Mouse (Mus musculus) embryonic facial prominence, embryonic 14.5 days (tissue): ENCODE measurements around the gene Atg10. TPM values are rescaled to one million over a fixed set of nuclear protein-coding genes. Genes with fewer than 3 reads are reported as not detected.
A peak's percentile ranks its signal among the peaks of the same experiment; 100 is the strongest.

Source experiments
- ATAC-seq: fragments of 200-750 bp; cut with Nextera tagmentation; 2 replicates; pipeline ENCODE4 v1.8.0; 2017; ENCODE audit warnings: low read depth, moderate number of reproducible peaks, moderate TSS enrichment
- DNase-seq: peaks from one replicate; pipeline ENCODE4 v3.0.0-alpha.2; 2015; ENCODE audit warnings: low spot score
- H3K27ac ChIP-seq: fragments of 300-500 bp; sonication (generic); replicated peaks from 2 replicates; pipeline ENCODE4 v1.5.1; 2014; ENCODE audit warnings: low read depth, mild to moderate bottlenecking, low read length, moderate library complexity
- H3K27me3 ChIP-seq: fragments of 300-500 bp; sonication (generic); replicated peaks from 2 replicates; pipeline ENCODE4 v1.6.1; 2014; ENCODE audit warnings: low read length; ENCODE audit not compliant: control insufficient read depth, insufficient read depth
- H3K36me3 ChIP-seq: fragments of 300-500 bp; sonication (generic); 2 replicates; pipeline ENCODE4 v1.6.1; 2014; ENCODE audit warnings: low read length, mixed read lengths; ENCODE audit not compliant: control insufficient read depth, insufficient read depth
- H3K4me1 ChIP-seq: fragments of 300-500 bp; sonication (generic); 2 replicates; pipeline ENCODE4 v1.6.1; 2014; ENCODE audit warnings: antibody characterized with exemption, low read length; ENCODE audit not compliant: control insufficient read depth, insufficient read depth
- H3K4me2 ChIP-seq: fragments of 300-500 bp; sonication (generic); 2 replicates; pipeline ENCODE4 v1.6.1; 2014; ENCODE audit warnings: low read depth, mild to moderate bottlenecking, low read length, moderate library complexity, mixed read lengths
- H3K4me3 ChIP-seq: fragments of 300-500 bp; sonication (generic); 2 replicates; pipeline ENCODE4 v1.5.1; 2014; ENCODE audit warnings: low read depth, mild to moderate bottlenecking, low read length
- H3K9ac ChIP-seq: fragments of 300-500 bp; sonication (generic); 2 replicates; pipeline ENCODE4 v1.6.1; 2014; ENCODE audit warnings: low read depth, mild to moderate bottlenecking, low read length, moderate library complexity, mixed read lengths
- H3K9me3 ChIP-seq: fragments of 300-500 bp; sonication (generic); 2 replicates; pipeline ENCODE4 v1.6.1; 2016; ENCODE audit warnings: low read length; ENCODE audit not compliant: control insufficient read depth
- WGBS: fragments of 180-500 bp; shearing (Covaris S2); extraction: QIAGEN DNeasy Blood & Tissue Kit; methylation state at CpG from one replicate; pipeline ENCODE4 v1.1.7; 2014; 5-methylcytosine and 5-hydroxymethylcytosine counted together
- polyA plus RNA-seq: library from polyadenylated mRNA; unstranded; fragments of >200 nt; fragmentation: Nextera tagmentation; extraction: Ambion mirVana; gene quantifications from 2 replicates; pipeline ENCODE4 v1.2.1, GENCODE M21; 2014

The Atg10 gene
- polyA plus RNA-seq, 1 experiment from 2014 or later: 14.5 TPM

- no peak overlapping the region for H3K4me2 ChIP-seq
- H3K9ac ChIP-seq: no peak overlapping the region
- whole genome bisulfite sequencing: 82% methylated on average over 10 of the region's 10 CpGs
- DNase-seq (no peak), ATAC-seq (no peak)
- no peaks in the 10 kb centered on the region for H3K9me3 ChIP-seq
- H3K4me1 ChIP-seq: no peaks in the 10 kb centered on the region
- no peaks in the 10 kb centered on the region for H3K27me3 ChIP-seq
- H3K4me3 ChIP-seq: no peak overlapping the region
- no peaks in the 10 kb centered on the region for H3K36me3 ChIP-seq
- H3K27ac ChIP-seq: no peak overlapping the region
These were observed 253.3 kb downstream of the Atg10 start for GRCm38 (mm10) chr13:90970259-90971017.

GRCm38 (mm10) chr13:90968940-90969339 is 254.8 kb downstream of the Atg10 start:
- H3K4me3 ChIP-seq: no peak overlapping the region
- no peaks in the 10 kb centered on the region for H3K4me1 ChIP-seq
- no peak overlapping the region for H3K4me2 ChIP-seq
- ATAC-seq (no peak), DNase-seq (no peak)
- H3K27ac ChIP-seq: no peak overlapping the region
- H3K36me3 ChIP-seq: no peaks in the 10 kb centered on the region
- H3K9ac ChIP-seq: no peak overlapping the region
- no peaks in the 10 kb centered on the region for H3K9me3 ChIP-seq
- H3K27me3 ChIP-seq: no peaks in the 10 kb centered on the region
- 64% methylated on average over 4 of the region's 4 CpGs for WGBS

DNA sequence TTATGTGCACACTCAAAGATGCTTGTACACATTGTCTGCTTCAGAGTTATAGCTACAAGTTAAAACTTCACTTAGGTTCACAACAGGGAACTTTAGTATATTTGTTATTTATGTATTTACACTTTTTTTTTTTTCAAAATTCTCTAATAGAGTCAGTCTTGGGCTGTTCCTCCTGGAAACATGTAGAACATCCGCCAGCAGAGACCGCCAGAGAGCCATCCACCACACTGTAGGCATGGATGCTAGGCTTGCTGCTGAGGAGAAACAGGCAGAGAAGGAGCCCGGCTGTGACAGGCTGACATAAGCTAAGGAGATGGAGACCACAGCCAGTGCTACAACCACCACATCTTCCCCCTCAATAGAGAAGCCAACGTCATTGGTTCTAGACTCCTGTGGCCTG is 256.3 kb downstream of the Atg10 start:
- Histone ChIP-seq H3K4me3 (no peak overlapping the region), H3K27ac (no peak overlapping the region), H3K9me3 (no peaks in the 10 kb centered on the region), H3K4me1 (no peaks in the 10 kb centered on the region), H3K36me3 (no peaks in the 10 kb centered on the region), H3K4me2 (no peak overlapping the region), H3K9ac (no peak overlapping the region), H3K27me3 (no peaks in the 10 kb centered on the region)
- WGBS: 8% methylated on average over 4 of the region's 4 CpGs
- ATAC-seq (peak; percentile 92), DNase-seq (peak; percentile 85)

GRCm38 (mm10) chr13:90965996-90966395 is 257.8 kb downstream of the Atg10 start:
- ATAC-seq (no peak), DNase-seq (no peak)
- no peak overlapping the region for H3K4me3 ChIP-seq
- H3K36me3 ChIP-seq: no peaks in the 10 kb centered on the region
- no peaks in the 10 kb centered on the region for H3K27me3 ChIP-seq
- no peak overlapping the region for H3K9ac ChIP-seq
- H3K4me2 ChIP-seq: no peak overlapping the region
- no peak overlapping the region for H3K27ac ChIP-seq
- whole genome bisulfite sequencing: 77% methylated on average over 8 of the region's 8 CpGs
- no peaks in the 10 kb centered on the region for H3K9me3 ChIP-seq
- no peaks in the 10 kb centered on the region for H3K4me1 ChIP-seq

- DNase-seq (no peak), ATAC-seq (no peak)
- no peaks in the 10 kb centered on the region for H3K9me3 ChIP-seq
- H3K4me3 ChIP-seq: no peak overlapping the region
- H3K36me3 ChIP-seq: no peaks in the 10 kb centered on the region
- 70% methylated on average over 4 of the region's 4 CpGs for WGBS
- H3K9ac ChIP-seq: no peak overlapping the region
- H3K27me3 ChIP-seq: no peaks in the 10 kb centered on the region
- no peaks in the 10 kb centered on the region for H3K4me1 ChIP-seq
- H3K4me2 ChIP-seq: no peak overlapping the region
- no peak overlapping the region for H3K27ac ChIP-seq
These were observed 259.3 kb downstream of the Atg10 start for GRCm38 (mm10) chr13:90964511-90964910.

DNA sequence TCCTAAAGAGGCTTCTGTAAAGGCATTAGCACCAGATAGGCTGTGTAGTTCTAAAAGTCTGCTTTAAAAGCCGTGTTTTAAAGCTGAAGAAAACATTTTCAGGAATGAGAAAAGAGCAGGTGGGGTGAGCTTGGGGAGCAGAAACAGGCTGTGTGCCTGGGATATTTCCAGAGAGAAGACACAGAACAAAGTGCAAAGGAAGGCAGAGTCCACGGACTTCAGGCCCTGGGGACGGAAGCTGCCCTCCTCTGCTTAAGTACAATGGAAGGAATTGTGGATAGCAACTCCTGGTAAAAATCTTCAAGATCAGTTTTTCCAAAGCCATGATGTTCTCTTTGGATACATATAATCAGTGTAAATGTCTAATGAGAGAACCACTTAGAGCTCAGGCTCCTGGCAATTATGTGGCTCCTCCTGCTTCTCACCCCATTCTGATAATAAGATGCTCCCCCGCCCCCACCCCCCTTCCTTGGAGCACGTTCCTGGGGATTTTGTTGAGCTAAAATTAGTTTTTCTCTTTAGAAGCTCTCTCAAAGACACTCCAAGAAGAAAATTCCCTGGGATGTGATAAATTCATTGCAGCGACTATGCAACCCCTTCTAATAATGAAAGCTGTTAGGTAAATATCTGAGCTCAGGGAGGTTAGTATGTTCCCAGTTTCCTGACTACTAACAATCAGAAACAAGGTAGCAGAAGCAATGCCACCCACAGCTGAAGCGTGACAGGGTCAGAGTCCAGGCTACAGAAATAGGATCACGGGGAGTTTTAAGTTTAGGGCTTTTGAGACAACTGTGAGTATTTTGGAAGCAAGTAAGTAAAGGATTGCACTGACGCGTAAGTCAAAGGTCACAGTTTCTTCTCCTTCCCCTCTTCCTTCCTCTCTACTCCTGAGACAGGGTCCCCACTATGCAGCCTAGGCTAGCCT is 260.7 kb downstream of the Atg10 start:
- ATAC-seq (no peak), DNase-seq (no peak)
- Histone ChIP-seq H3K27ac (no peak overlapping the region), H3K27me3 (no peaks in the 10 kb centered on the region), H3K4me3 (no peak overlapping the region), H3K4me1 (no peaks in the 10 kb centered on the region), H3K9me3 (no peaks in the 10 kb centered on the region), H3K36me3 (no peaks in the 10 kb centered on the region), H3K9ac (no peak overlapping the region), H3K4me2 (no peak overlapping the region)
- 58% methylated on average over 10 of the region's 10 CpGs for WGBS

DNA sequence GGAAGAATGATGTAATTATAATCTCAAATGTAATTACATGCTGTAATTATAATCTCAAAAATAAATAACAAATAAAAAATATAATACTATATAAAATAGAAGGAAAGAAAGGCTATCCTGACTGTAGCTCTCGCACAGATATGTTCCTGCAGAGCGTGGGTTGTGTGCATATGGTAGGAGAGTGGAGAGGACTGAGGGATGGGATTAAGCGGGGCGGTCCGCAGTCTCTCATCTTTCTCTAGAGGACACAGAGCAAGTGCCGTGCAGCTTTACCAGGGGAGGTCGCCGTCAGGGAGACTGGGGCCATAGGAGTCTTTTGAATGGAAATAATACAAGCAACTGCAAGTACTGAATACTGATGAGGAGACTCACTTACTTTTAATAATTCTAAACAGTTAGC is 263.2 kb downstream of the Atg10 start:
- DNase-seq: no peak
- no peak overlapping the region for H3K4me3 ChIP-seq
- H3K4me2 ChIP-seq: no peak overlapping the region
- H3K4me1 ChIP-seq: no peaks in the 10 kb centered on the region
- H3K9me3 ChIP-seq: no peaks in the 10 kb centered on the region
- H3K36me3 ChIP-seq: no peaks in the 10 kb centered on the region
- no peak for ATAC-seq
- no peak overlapping the region for H3K27ac ChIP-seq
- H3K27me3 ChIP-seq: no peaks in the 10 kb centered on the region
- no peak overlapping the region for H3K9ac ChIP-seq
- 91% methylated on average over 8 of the region's 8 CpGs for WGBS

GRCm38 (mm10) chr13:90958894-90959293 is 264.9 kb downstream of the Atg10 start:
- 36% methylated on average over 2 of the region's 2 CpGs for WGBS
- no peak for DNase-seq

More at GRCm38 (mm10) chr13:90958894-90959293, 264.9 kb downstream of the Atg10 start:
- H3K27ac ChIP-seq: no peak overlapping the region
- H3K4me2 ChIP-seq: no peak overlapping the region
- ATAC-seq: peak; percentile 30; the same call in 1 of the 2 replicates
- no peaks in the 10 kb centered on the region for H3K36me3 ChIP-seq
- no peaks in the 10 kb centered on the region for H3K27me3 ChIP-seq
- no peak overlapping the region for H3K9ac ChIP-seq
- no peaks in the 10 kb centered on the region for H3K4me1 ChIP-seq
- H3K9me3 ChIP-seq: no peaks in the 10 kb centered on the region
- no peak overlapping the region for H3K4me3 ChIP-seq
